Mouse (Mus musculus) testis, adult 2 months (tissue): ENCODE measurements around the gene E130309D02Rik.

Source experiments
- CTCF ChIP-seq: fragments of 200-500 bp; IDR thresholded peaks from 2 replicates; pipeline ENCODE4 v1.5.1; 2012; ENCODE audit warnings: low read depth, mild to moderate bottlenecking, inconsistent platforms, low read length, moderate library complexity; ENCODE audit not compliant: control insufficient read depth, insufficient read depth, insufficient replicate concordance
- POLR2A ChIP-seq: fragments of 200-500 bp; IDR thresholded peaks from 2 replicates; pipeline ENCODE4 v1.6.1; 2012; ENCODE audit warnings: low read depth, mild to moderate bottlenecking, inconsistent platforms, low read length, moderate library complexity; ENCODE audit not compliant: control insufficient read depth

DNA sequence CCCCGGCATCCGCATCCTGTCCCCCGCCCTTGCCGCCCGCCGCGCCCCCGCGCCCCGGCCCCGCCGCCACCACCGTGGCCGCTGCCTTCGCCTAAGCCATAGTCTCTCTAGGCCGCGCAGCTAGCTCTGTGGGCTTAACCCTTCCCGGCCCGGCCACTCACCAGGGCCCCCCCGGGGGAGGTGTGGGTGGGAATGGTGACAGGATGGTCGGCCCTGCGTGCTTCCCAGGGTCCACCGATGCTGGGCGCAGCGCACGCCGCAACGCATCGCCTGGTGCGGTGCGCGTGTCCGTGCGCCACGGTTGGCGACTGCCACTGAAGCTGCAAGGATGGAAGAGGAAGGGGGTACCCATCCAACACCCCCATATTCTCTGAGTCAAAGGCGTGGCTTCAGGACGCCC lies 21.8 kb downstream of the E130309D02Rik start, which contains the start of gene Zfp853:
- TF ChIP-seq POLR2A: no peak
- no peak for TF ChIP-seq CTCF
